Comparison of ENCODE assay signal across 8 mouse cellular contexts in genomic region chr11:95145851-95146403, GRCm38 (mm10). TPM values are rescaled to one million over a fixed set of nuclear protein-coding genes. Genes with fewer than 3 reads are reported as not detected.
DNase-seq lines count a peak whose midpoint lies in the region; ATAC-seq lines count a peak whose summit lies in the region.

Dlx4 (minus strand) TSS chr11:95146263.

- peak within 1 kb of the TSS; percentile 32; the same call in 1 of the 2 replicates for H3K9ac ChIP-seq in hindbrain, embryonic 14.5 days
- peak within 1 kb of the TSS; percentile 42 for H3K9ac ChIP-seq in lung, embryonic 15.5 days
- no peak within 1 kb of the TSS; the same call in 1 of the 2 replicates for H3K9ac ChIP-seq in stomach, embryonic 14.5 days (replicated peaks; ENCODE audit: low read depth, low read length)

- H3K27ac ChIP-seq in forebrain, embryonic 10.5 days = no peak within 1 kb of the TSS
- H3K27ac ChIP-seq in hindbrain, embryonic 14.5 days = no peak within 1 kb of the TSS
- H3K27ac ChIP-seq in lung, embryonic 15.5 days = no peak within 1 kb of the TSS
- no peak within 1 kb of the TSS for H3K27ac ChIP-seq in stomach, embryonic 14.5 days (ENCODE audit: low read length)

- peaks cover 50% of the 10 kb centered on the region for H3K4me1 ChIP-seq in forebrain, embryonic 10.5 days
- H3K4me1 ChIP-seq in hindbrain, embryonic 14.5 days (replicated peaks; ENCODE audit: control insufficient read depth, insufficient read depth, low read length) = peaks cover 18% of the 10 kb centered on the region; the same call in 1 of the 2 replicates
- peaks cover 41% of the 10 kb centered on the region for H3K4me1 ChIP-seq in lung, embryonic 15.5 days
- peaks cover 20% of the 10 kb centered on the region for H3K4me1 ChIP-seq in stomach, embryonic 14.5 days (ENCODE audit: control insufficient read depth, insufficient read depth, low read length)

- no peaks in the 10 kb centered on the region for H3K9me3 ChIP-seq in forebrain, embryonic 10.5 days
- no peaks in the 10 kb centered on the region for H3K9me3 ChIP-seq in hindbrain, embryonic 14.5 days (ENCODE audit: control insufficient read depth, low read length)
- no peaks in the 10 kb centered on the region for H3K9me3 ChIP-seq in lung, embryonic 15.5 days
- H3K9me3 ChIP-seq in stomach, embryonic 14.5 days (ENCODE audit: control insufficient read depth, low read depth, low read length) = no peaks in the 10 kb centered on the region

- peak; percentile 31 for DNase-seq in gastrocnemius, postnatal 10 days
- no peak for DNase-seq in gastrocnemius, postnatal 36 days
- peak; percentile 56 for DNase-seq in R1 (ENCODE audit: low read depth, low spot score)
- DNase-seq in forebrain, embryonic 10.5 days (ENCODE audit: extremely low spot score, low spot score) = peak; percentile 51
- no peak for DNase-seq in hindbrain, embryonic 14.5 days (ENCODE audit: low spot score)
- no peak for DNase-seq in frontal cortex, postnatal 25 days (ENCODE audit: low spot score in 2 of 2)

- H3K4me3 ChIP-seq in forebrain, embryonic 10.5 days = peak within 1 kb of the TSS; percentile 55
- H3K4me3 ChIP-seq in hindbrain, embryonic 14.5 days (replicated peaks; ENCODE audit: low read length) = peak within 1 kb of the TSS; percentile 30
- H3K4me3 ChIP-seq in lung, embryonic 15.5 days = peak within 1 kb of the TSS; percentile 47
- peak within 1 kb of the TSS; percentile 33 for H3K4me3 ChIP-seq in stomach, embryonic 14.5 days (ENCODE audit: low read depth, low read length)

- ATAC-seq in hindbrain, embryonic 14.5 days (ENCODE audit: low FRiP score) = no peak
- peak; percentile 49; the same call in 1 of the 2 replicates for ATAC-seq in lung, embryonic 15.5 days (ENCODE audit: borderline replicate concordance, extremely low read depth, low FRiP score, low TSS enrichment)
- no peak; the same call in 1 of the 2 replicates for ATAC-seq in stomach, embryonic 14.5 days (ENCODE audit: insufficient number of reproducible peaks, insufficient read depth, low FRiP score, low read depth)

- H3K36me3 ChIP-seq in forebrain, embryonic 10.5 days (replicated peaks) = no peaks in the 10 kb centered on the region
- no peaks in the 10 kb centered on the region for H3K36me3 ChIP-seq in hindbrain, embryonic 14.5 days (replicated peaks; ENCODE audit: control insufficient read depth, insufficient read depth)
- H3K36me3 ChIP-seq in lung, embryonic 15.5 days = no peaks in the 10 kb centered on the region
- H3K36me3 ChIP-seq in stomach, embryonic 14.5 days (ENCODE audit: control insufficient read depth, insufficient read depth, low read length) = no peaks in the 10 kb centered on the region

- peak within 1 kb of the TSS; percentile 54 for H3K4me2 ChIP-seq in hindbrain, embryonic 14.5 days (replicated peaks)
- H3K4me2 ChIP-seq in lung, embryonic 15.5 days = peak within 1 kb of the TSS; percentile 94
- H3K4me2 ChIP-seq in stomach, embryonic 14.5 days (replicated peaks; ENCODE audit: low read depth, low read length) = peak within 1 kb of the TSS; percentile 84

- intact Hi-C loops in gastrocnemius, postnatal 36 days (cut with DNase I) = no loop called here

- peaks cover 100% of the 10 kb centered on the region for H3K27me3 ChIP-seq in forebrain, embryonic 10.5 days (ENCODE audit: poor library complexity, severe bottlenecking)
- H3K27me3 ChIP-seq in hindbrain, embryonic 14.5 days (ENCODE audit: control insufficient read depth, insufficient read depth, low read length) = peaks cover 97% of the 10 kb centered on the region
- peaks cover 100% of the 10 kb centered on the region for H3K27me3 ChIP-seq in lung, embryonic 15.5 days
- peaks cover 76% of the 10 kb centered on the region for H3K27me3 ChIP-seq in stomach, embryonic 14.5 days (ENCODE audit: control insufficient read depth, insufficient read depth, low read length)

- WGBS in forebrain, embryonic 10.5 days = under 1% methylated on average over 48 of the region's 48 CpGs
- under 1% methylated on average over 48 of the region's 48 CpGs for WGBS in hindbrain, embryonic 14.5 days
- under 1% methylated on average over 42 of the region's 48 CpGs for WGBS in lung, embryonic 15.5 days
- under 1% methylated on average over 47 of the region's 48 CpGs for WGBS in stomach, embryonic 14.5 days

RNA-seq across cellular contexts. Expression of gene Dlx4, which starts in this region (rescaled TPM):
- total RNA-seq in gastrocnemius, postnatal 10 days (2021) = under 1 TPM in 1 of 2 experiments, not detected in 1; 0.32 TPM
- not detected for total RNA-seq in gastrocnemius, postnatal 36 days (2021)
- polyA plus RNA-seq in forebrain, embryonic 10.5 days (2016; fragmentation: Nextera tagmentation; extraction: Ambion mirVana) = 0.21 and 0.26 TPM in 2 replicates
- polyA plus RNA-seq in hindbrain, embryonic 14.5 days (2014; fragmentation: Nextera tagmentation; extraction: Ambion mirVana) = not detected in 2 replicates
- polyA plus RNA-seq in lung, embryonic 15.5 days (2015; fragmentation: Nextera tagmentation; extraction: Ambion mirVana) = 0.41 and 0.45 TPM in 2 replicates
- polyA plus RNA-seq in stomach, embryonic 14.5 days (2014; fragmentation: Nextera tagmentation; extraction: Ambion mirVana) = 0.46 and 0.52 TPM in 2 replicates

Comparison
In these comparisons a context has a peak if more than half of its experiments do, and no peak if none do; other contexts are left out.
1. Peak in DNase-seq in gastrocnemius, postnatal 10 days; RNA of the gene not detected or under 1 TPM.
2. Peak in DNase-seq and H3K4me3 ChIP-seq in forebrain, embryonic 10.5 days; RNA of the gene not detected or under 1 TPM.
3. Peak in ATAC-seq, H3K4me3 ChIP-seq, H3K9ac ChIP-seq and H3K4me2 ChIP-seq in lung, embryonic 15.5 days; RNA of the gene not detected or under 1 TPM.